Mouse (Mus musculus) telencephalon, adult 2 months (tissue): Measurements from ENCODE around the gene Ankrd52.

Experiments used
- DNase-seq: peaks from one replicate; pipeline ENCODE4 v3.0.0-alpha.2; 2011; ENCODE audit warnings: low read depth, low spot score

The Ankrd52 gene

GRCm38 (mm10) chr10:128401638-128402037 is 24.7 kb downstream of the Ankrd52 start:
- DNase-seq, result no peak

- DNase-seq, result no peak
Measured at GRCm38 (mm10) chr10:128403931-128404330, 27.0 kb downstream of the Ankrd52 start.

GRCm38 (mm10) chr10:128408591-128409535 is 31.9 kb downstream of the Ankrd52 start:
- DNase-seq, result peak; percentile 44

- peak; percentile 99 for DNase-seq
Measured at GRCm38 (mm10) chr10:128409692-128410559, 33.0 kb downstream of the Ankrd52 start.

GRCm38 (mm10) chr10:128410560-128410845 is 33.6 kb downstream of the Ankrd52 start:
- no peak for DNase-seq

- peak; percentile 92 for DNase-seq
Measured at GRCm38 (mm10) chr10:128411211-128412054, 34.5 kb downstream of the Ankrd52 start, which contains the start of the genes Nabp2 and Rnf41. Gene Nabp2, minus strand, starts transcription at chr10:128411492. Gene Rnf41, plus strand, starts transcription at chr10:128411657.

GRCm38 (mm10) chr10:128412055-128412381 is 35.1 kb downstream of the Ankrd52 start:
- no peak for DNase-seq

- DNase-seq, result no peak
Measured at GRCm38 (mm10) chr10:128412558-128412957, 35.6 kb downstream of the Ankrd52 start.

GRCm38 (mm10) chr10:128413076-128413475 is 36.2 kb downstream of the Ankrd52 start:
- DNase-seq, result no peak

- no peak for DNase-seq
Measured at GRCm38 (mm10) chr10:128414848-128415247, 37.9 kb downstream of the Ankrd52 start.

- DNase-seq, result no peak
Measured at GRCm38 (mm10) chr10:128422426-128422825, 45.5 kb downstream of the Ankrd52 start.

GRCm38 (mm10) chr10:128424604-128425003 is 47.7 kb downstream of the Ankrd52 start:
- no peak for DNase-seq

- no peak for DNase-seq
Measured at GRCm38 (mm10) chr10:128425260-128425659, 48.3 kb downstream of the Ankrd52 start.

GRCm38 (mm10) chr10:128429052-128429451 is 52.1 kb downstream of the Ankrd52 start:
- DNase-seq, result no peak

- no peak for DNase-seq
Measured at GRCm38 (mm10) chr10:128429454-128429853, 52.5 kb downstream of the Ankrd52 start.

GRCm38 (mm10) chr10:128433417-128433816 is 56.5 kb downstream of the Ankrd52 start:
- no peak for DNase-seq

GRCm38 (mm10) chr10:128434681-128435080 is 57.8 kb downstream of the Ankrd52 start:
- no peak for DNase-seq

GRCm38 (mm10) chr10:128435186-128435823 is 58.4 kb downstream of the Ankrd52 start:
- no peak for DNase-seq

GRCm38 (mm10) chr10:128435873-128436272 is 59.0 kb downstream of the Ankrd52 start:
- no peak for DNase-seq

- no peak for DNase-seq
Measured at GRCm38 (mm10) chr10:128436376-128436775, 59.5 kb downstream of the Ankrd52 start.

GRCm38 (mm10) chr10:128438675-128439279 is 61.9 kb downstream of the Ankrd52 start:
- DNase-seq, result no peak
